Mouse (Mus musculus) intestine, embryonic 16.5 days (tissue): ENCODE results near the gene Inip. TPM values are rescaled to one million over a fixed set of nuclear protein-coding genes. Genes with fewer than 3 reads are reported as not detected.

Experiments used
- ATAC-seq: fragments of 200-750 bp; cut with Nextera tagmentation; 2 replicates; pipeline ENCODE4 v1.8.0; 2017; ENCODE audit warnings: moderate TSS enrichment, moderate library complexity
- H3K27ac ChIP-seq: fragments of 300-500 bp; sonication (generic); 2 replicates; pipeline ENCODE4 v1.5.1; 2014; ENCODE audit warnings: mild to moderate bottlenecking, low read length
- H3K27me3 ChIP-seq: fragments of 300-500 bp; sonication (generic); replicated peaks from 2 replicates; pipeline ENCODE4 v1.6.1; 2014; ENCODE audit warnings: low read length, control low read depth, mixed read lengths; ENCODE audit not compliant: control insufficient read depth, insufficient read depth
- H3K36me3 ChIP-seq: fragments of 300-500 bp; sonication (generic); 2 replicates; pipeline ENCODE4 v1.6.1; 2014; ENCODE audit warnings: low read length, control low read depth; ENCODE audit not compliant: control insufficient read depth, insufficient read depth
- H3K4me1 ChIP-seq: fragments of 300-500 bp; sonication (generic); 2 replicates; pipeline ENCODE4 v1.6.1; 2014; ENCODE audit warnings: low read length, control low read depth, mixed read lengths; ENCODE audit not compliant: control insufficient read depth, insufficient read depth
- H3K4me2 ChIP-seq: fragments of 300-500 bp; sonication (generic); 2 replicates; pipeline ENCODE4 v1.6.1; 2014; ENCODE audit warnings: low read depth, low read length, control low read depth
- H3K4me3 ChIP-seq: fragments of 300-500 bp; sonication (generic); 2 replicates; pipeline ENCODE4 v1.5.1; 2014; ENCODE audit warnings: mild to moderate bottlenecking, low read length
- H3K9ac ChIP-seq: fragments of 300-500 bp; sonication (generic); 2 replicates; pipeline ENCODE4 v1.6.1; 2014; ENCODE audit warnings: low read depth, low read length
- H3K9me3 ChIP-seq: fragments of 300-500 bp; sonication (generic); 2 replicates; pipeline ENCODE4 v1.6.1; 2016; ENCODE audit warnings: low read length, control low read depth; ENCODE audit not compliant: control insufficient read depth
- WGBS: fragments of 180-500 bp; shearing (Covaris S2); extraction: QIAGEN DNeasy Blood & Tissue Kit; methylation state at CpG from one replicate; pipeline ENCODE4 v1.1.7; 2014; 5-methylcytosine and 5-hydroxymethylcytosine counted together
- polyA plus RNA-seq: library from polyadenylated mRNA; unstranded; fragments of >200 nt; fragmentation: Nextera tagmentation; extraction: Ambion mirVana; gene quantifications from 2 replicates; pipeline ENCODE4 v1.2.1, GENCODE M21; 2015

Gene Inip
- polyA plus RNA-seq, 1 experiment from 2014 or later = 37.6 TPM

GRCm38 (mm10) chr4:59739321-59739720 lies 62.1 kb downstream of the Inip start:
- Histone ChIP-seq H3K9me3 (no peaks in the 10 kb centered on the region; the same call in 1 of the 2 replicates), H3K36me3 (no peaks in the 10 kb centered on the region), H3K27ac (no peak overlapping the region), H3K4me2 (no peak overlapping the region), H3K9ac (no peak overlapping the region), H3K4me1 (no peaks in the 10 kb centered on the region), H3K27me3 (no peaks in the 10 kb centered on the region), H3K4me3 (no peak overlapping the region)
- ATAC-seq = no peak
- WGBS = 95% methylated on average over 4 of the region's 4 CpGs

- no peak overlapping the region for H3K4me2 ChIP-seq
- H3K9me3 ChIP-seq = no peaks in the 10 kb centered on the region; the same call in 1 of the 2 replicates
- no peaks in the 10 kb centered on the region for H3K36me3 ChIP-seq
- ATAC-seq = no peak
- no peak overlapping the region for H3K9ac ChIP-seq
- no peak overlapping the region for H3K4me3 ChIP-seq
- H3K27ac ChIP-seq = no peak overlapping the region
- no peaks in the 10 kb centered on the region for H3K27me3 ChIP-seq
- 86% methylated on average over 7 of the region's 7 CpGs for WGBS
- no peaks in the 10 kb centered on the region for H3K4me1 ChIP-seq
These were observed 69.8 kb downstream of the Inip start for GRCm38 (mm10) chr4:59731544-59731943.

- Histone ChIP-seq H3K4me2 (no peak overlapping the region), H3K36me3 (no peaks in the 10 kb centered on the region), H3K4me1 (no peaks in the 10 kb centered on the region), H3K9ac (no peak overlapping the region), H3K4me3 (no peak overlapping the region), H3K9me3 (no peaks in the 10 kb centered on the region), H3K27me3 (no peaks in the 10 kb centered on the region), H3K27ac (no peak overlapping the region)
- no peak for ATAC-seq
- 87% methylated on average over 2 of the region's 2 CpGs for WGBS
These were observed 72.5 kb downstream of the Inip start for GRCm38 (mm10) chr4:59728839-59729238.

GRCm38 (mm10) chr4:59727878-59728261 lies 73.5 kb downstream of the Inip start:
- no peak overlapping the region for H3K4me3 ChIP-seq
- H3K9me3 ChIP-seq = no peaks in the 10 kb centered on the region
- no peak overlapping the region for H3K27ac ChIP-seq
- no peaks in the 10 kb centered on the region for H3K36me3 ChIP-seq
- no peaks in the 10 kb centered on the region for H3K27me3 ChIP-seq
- H3K4me1 ChIP-seq = no peaks in the 10 kb centered on the region
- H3K4me2 ChIP-seq = no peak overlapping the region
- ATAC-seq = no peak
- WGBS = 75% methylated on average over 9 of the region's 9 CpGs
- H3K9ac ChIP-seq = no peak overlapping the region

- Histone ChIP-seq H3K36me3 (no peaks in the 10 kb centered on the region), H3K27me3 (no peaks in the 10 kb centered on the region), H3K4me2 (no peak overlapping the region), H3K9ac (no peak overlapping the region), H3K27ac (no peak overlapping the region), H3K4me3 (no peak overlapping the region), H3K4me1 (no peaks in the 10 kb centered on the region), H3K9me3 (no peaks in the 10 kb centered on the region)
- 74% methylated on average over 5 of the region's 5 CpGs for WGBS
- no peak for ATAC-seq
These were observed 74.1 kb downstream of the Inip start for GRCm38 (mm10) chr4:59727187-59727877.

- Histone ChIP-seq H3K36me3 (no peaks in the 10 kb centered on the region), H3K27ac (no peak overlapping the region), H3K4me3 (no peak overlapping the region), H3K9me3 (no peaks in the 10 kb centered on the region), H3K9ac (no peak overlapping the region), H3K4me2 (no peak overlapping the region), H3K4me1 (no peaks in the 10 kb centered on the region), H3K27me3 (no peaks in the 10 kb centered on the region)
- WGBS = 92% methylated on average over 12 of the region's 12 CpGs
- no peak for ATAC-seq
These were observed 74.9 kb downstream of the Inip start for GRCm38 (mm10) chr4:59726501-59726900.

- Histone ChIP-seq H3K4me1 (no peaks in the 10 kb centered on the region), H3K9me3 (no peaks in the 10 kb centered on the region), H3K9ac (no peak overlapping the region), H3K4me2 (no peak overlapping the region), H3K27ac (no peak overlapping the region), H3K4me3 (no peak overlapping the region), H3K36me3 (no peaks in the 10 kb centered on the region), H3K27me3 (no peaks in the 10 kb centered on the region)
- ATAC-seq = no peak
- 75% methylated on average over 4 of the region's 4 CpGs for WGBS
These were observed 75.8 kb downstream of the Inip start for GRCm38 (mm10) chr4:59725579-59725978.

GRCm38 (mm10) chr4:59721811-59722210 lies 79.6 kb downstream of the Inip start:
- H3K9ac ChIP-seq = no peak overlapping the region
- no peak for ATAC-seq
- H3K4me1 ChIP-seq = peaks cover 5% of the 10 kb centered on the region; the same call in 1 of the 2 replicates
- no peaks in the 10 kb centered on the region for H3K27me3 ChIP-seq
- WGBS = 94% methylated on average over 3 of the region's 3 CpGs
- no peak overlapping the region for H3K27ac ChIP-seq
- no peak overlapping the region for H3K4me3 ChIP-seq
- H3K36me3 ChIP-seq = peaks cover 3% of the 10 kb centered on the region; the same call in 1 of the 2 replicates
- H3K4me2 ChIP-seq = no peak overlapping the region
- H3K9me3 ChIP-seq = no peaks in the 10 kb centered on the region
